Mouse (Mus musculus) forebrain, embryonic 14.5 days (tissue): ENCODE data around the gene Mapre3. TPM values are rescaled to one million over a fixed set of nuclear protein-coding genes. Genes with fewer than 3 reads are reported as not detected.

Source experiments
- ATAC-seq: fragments of 200-750 bp; cut with Nextera tagmentation; 2 replicates; pipeline ENCODE4 v1.8.0; 2017; ENCODE audit warnings: mild to moderate bottlenecking, moderate library complexity
- DNase-seq: peaks from one replicate; pipeline ENCODE4 v3.0.0-alpha.2; 2015; ENCODE audit warnings: low spot score
- H3K27ac ChIP-seq: fragments of 300-500 bp; sonication (generic); 2 replicates; pipeline ENCODE4 v1.5.1; 2014; ENCODE audit warnings: low read depth, mild to moderate bottlenecking, control low read depth, low read length, moderate library complexity
- H3K27me3 ChIP-seq: fragments of 300-500 bp; sonication (generic); replicated peaks from 2 replicates; pipeline ENCODE4 v1.6.1; 2014; ENCODE audit warnings: low read length, control low read depth, mixed read lengths; ENCODE audit not compliant: control insufficient read depth, insufficient read depth
- H3K36me3 ChIP-seq: fragments of 300-500 bp; sonication (generic); 2 replicates; pipeline ENCODE4 v1.6.1; 2014; ENCODE audit warnings: low read length, control low read depth; ENCODE audit not compliant: control insufficient read depth, insufficient read depth
- H3K4me1 ChIP-seq: fragments of 300-500 bp; sonication (generic); 2 replicates; pipeline ENCODE4 v1.6.1; 2014; ENCODE audit warnings: antibody characterized with exemption, low read length, control low read depth; ENCODE audit not compliant: control insufficient read depth, insufficient read depth
- H3K4me2 ChIP-seq: fragments of 300-500 bp; sonication (generic); 2 replicates; pipeline ENCODE4 v1.6.1; 2014; ENCODE audit warnings: mild to moderate bottlenecking, control low read depth, low read length
- H3K4me3 ChIP-seq: fragments of 300-500 bp; sonication (generic); 2 replicates; pipeline ENCODE4 v1.5.1; 2014; ENCODE audit warnings: low read depth, low read length, control low read depth
- H3K9ac ChIP-seq: fragments of 300-500 bp; sonication (generic); 2 replicates; pipeline ENCODE4 v1.6.1; 2014; ENCODE audit warnings: mild to moderate bottlenecking, low read length, control low read depth, moderate library complexity
- H3K9me3 ChIP-seq: fragments of 300-500 bp; sonication (generic); replicated peaks from 2 replicates; pipeline ENCODE4 v1.6.1; 2016; ENCODE audit warnings: low read length, control low read depth, mixed read lengths; ENCODE audit not compliant: control insufficient read depth
- WGBS: fragments of 180-500 bp; shearing (Covaris S2); extraction: QIAGEN DNeasy Blood & Tissue Kit; methylation state at CpG from one replicate; pipeline ENCODE4 v1.1.7; 2014; 5-methylcytosine and 5-hydroxymethylcytosine counted together
- polyA plus RNA-seq: library from polyadenylated mRNA; unstranded; fragments of >200 nt; fragmentation: Nextera tagmentation; extraction: Ambion mirVana; gene quantifications from 2 replicates; pipeline ENCODE4 v1.2.1, GENCODE M21; 2014

The Mapre3 gene
- polyA plus RNA-seq, 1 experiment from 2014 or later: 66.1 TPM

DNA sequence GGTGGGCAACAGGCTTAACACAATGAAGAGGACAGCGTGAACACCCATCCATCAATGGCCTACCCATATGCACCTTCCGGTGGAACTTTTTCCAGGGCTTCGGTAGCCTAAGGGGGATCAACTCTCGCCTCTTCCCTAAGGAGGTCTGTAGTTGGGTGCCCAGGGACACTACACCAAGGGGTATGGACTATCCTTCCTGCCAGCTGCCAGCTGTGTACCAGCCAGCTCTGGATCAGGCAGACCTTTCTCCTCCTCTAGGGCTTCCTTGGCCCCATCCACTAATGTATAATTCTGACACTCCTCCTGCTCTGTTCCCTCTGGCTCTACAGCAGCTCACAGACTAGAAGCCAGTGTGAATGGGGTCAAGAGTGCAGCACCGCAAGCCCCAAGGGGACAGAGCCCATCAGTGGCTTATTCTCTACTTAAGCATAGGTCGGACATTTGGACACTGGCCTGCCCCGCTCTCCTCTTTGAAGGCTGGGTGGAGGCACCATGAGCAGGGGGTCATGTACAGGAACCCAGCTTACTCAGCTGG, 99.7 kb downstream of the Mapre3 start:
- Histone ChIP-seq H3K36me3 (no peaks in the 10 kb centered on the region), H3K9ac (peak overlapping the region; percentile 29; the same call in 1 of the 2 replicates), H3K4me2 (0 out of 2 replicates have a peak overlapping the region, but pooled peaks have one; percentile 3), H3K4me3 (no peak overlapping the region), H3K9me3 (no peaks in the 10 kb centered on the region), H3K4me1 (peaks cover 13% of the 10 kb centered on the region), H3K27ac (peak overlapping the region; percentile 36; the same call in 1 of the 2 replicates), H3K27me3 (no peaks in the 10 kb centered on the region)
- DNase-seq: no peak
- ATAC-seq: no peak
- WGBS: 89% methylated on average over 7 of the region's 7 CpGs

DNA sequence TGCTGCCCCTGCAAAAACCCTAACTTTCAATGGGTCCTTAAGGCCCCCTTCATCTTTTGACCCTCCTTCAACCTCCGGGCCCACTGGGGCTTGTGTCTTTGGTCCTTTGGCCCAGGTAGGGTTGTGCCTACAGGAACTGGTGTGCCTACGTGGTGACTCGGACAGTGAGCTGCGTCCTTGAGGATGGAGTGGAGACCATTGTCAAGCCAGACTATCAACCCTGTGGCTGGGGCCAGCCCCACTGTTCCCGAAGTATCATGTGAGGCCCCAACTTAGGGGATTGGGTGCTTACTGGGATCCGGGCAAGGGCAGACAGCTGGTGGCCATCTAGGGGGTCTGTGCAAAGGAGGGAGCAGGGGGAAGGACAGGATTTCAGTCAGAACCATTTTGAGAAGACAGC, 100.4 kb downstream of the Mapre3 start:
- Histone ChIP-seq H3K9me3 (no peaks in the 10 kb centered on the region), H3K27ac (no peak overlapping the region), H3K4me2 (0 out of 2 replicates have a peak overlapping the region, but pooled peaks have one; percentile 3), H3K4me1 (peaks cover 13% of the 10 kb centered on the region), H3K36me3 (no peaks in the 10 kb centered on the region), H3K9ac (peak overlapping the region; percentile 29; the same call in 1 of the 2 replicates), H3K27me3 (no peaks in the 10 kb centered on the region), H3K4me3 (no peak overlapping the region)
- 84% methylated on average over 6 of the region's 6 CpGs for WGBS
- no peak for DNase-seq
- no peak for ATAC-seq

DNA sequence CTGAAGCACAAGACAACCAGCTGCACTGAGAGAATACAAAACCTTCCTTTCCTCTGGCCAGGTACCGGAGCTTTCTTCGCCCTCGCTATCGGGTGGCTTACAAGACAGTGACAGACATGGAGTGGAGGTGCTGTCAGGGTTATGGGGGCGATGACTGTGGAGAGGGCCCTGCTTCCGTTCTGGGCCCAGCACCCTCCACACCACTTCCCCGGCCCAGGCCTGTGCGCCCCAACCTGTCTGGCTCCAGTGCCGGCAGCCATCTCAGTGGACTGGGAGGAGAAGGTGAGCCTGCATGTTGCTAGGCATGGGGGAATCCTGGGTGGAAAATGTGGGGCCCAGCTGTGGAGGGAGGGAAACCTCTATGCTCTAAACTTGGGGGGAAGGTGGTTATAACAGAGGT, 101.0 kb downstream of the Mapre3 start:
- DNase-seq (no peak), ATAC-seq (peak; percentile 35)
- H3K9ac ChIP-seq: no peak overlapping the region
- no peaks in the 10 kb centered on the region for H3K36me3 ChIP-seq
- peak overlapping the region; percentile 12; the same call in 1 of the 2 replicates for H3K4me2 ChIP-seq
- WGBS: 75% methylated on average over 9 of the region's 9 CpGs
- H3K27ac ChIP-seq: 0 out of 2 replicates have a peak overlapping the region, but pooled peaks have one; percentile 2
- peaks cover 14% of the 10 kb centered on the region for H3K4me1 ChIP-seq
- H3K27me3 ChIP-seq: no peaks in the 10 kb centered on the region
- no peak overlapping the region for H3K4me3 ChIP-seq
- H3K9me3 ChIP-seq: no peaks in the 10 kb centered on the region

Other genes with a start within 250 kb of the Mapre3 start
- 2.1 and 2.5 TPM in 2 replicates for gene Kcnk3, start 226.5 kb upstream of the Mapre3 start, polyA plus RNA-seq
- gene Slc35f6, start 166.7 kb upstream of the Mapre3 start, polyA plus RNA-seq: 33.6 and 35.1 TPM in 2 replicates
- gene Cenpa, start 147.9 kb upstream of the Mapre3 start, polyA plus RNA-seq: 147 and 206 TPM in 2 replicates
- gene Dpysl5, start 103.1 kb upstream of the Mapre3 start, polyA plus RNA-seq: 152 and 207 TPM in 2 replicates
- 30.6 and 37.5 TPM in 2 replicates for gene Tmem214, start 53.4 kb downstream of the Mapre3 start, polyA plus RNA-seq
- gene Agbl5, start 74.1 kb downstream of the Mapre3 start, polyA plus RNA-seq: 18.9 and 22.1 TPM in 2 replicates
- gene Ost4, start 93.1 kb downstream of the Mapre3 start, polyA plus RNA-seq: 265 and 340 TPM in 2 replicates
- 8.6 and 11.6 TPM in 2 replicates for gene Emilin1, start 98.8 kb downstream of the Mapre3 start, polyA plus RNA-seq
- gene Khk, start 106.8 kb downstream of the Mapre3 start, polyA plus RNA-seq: 8.3 and 11.2 TPM in 2 replicates
- gene Cgref1, start 130.9 kb downstream of the Mapre3 start, polyA plus RNA-seq: 21.4 and 26.2 TPM in 2 replicates
- 79.3 and 92.0 TPM in 2 replicates for gene Preb, start 145.7 kb downstream of the Mapre3 start, polyA plus RNA-seq
- gene Tcf23, start 154.0 kb downstream of the Mapre3 start, polyA plus RNA-seq: not detected in 2 replicates
- 167 and 200 TPM in 2 replicates for gene Atraid, start 233.7 kb downstream of the Mapre3 start, polyA plus RNA-seq
- gene Slc5a6, start 234.3 kb downstream of the Mapre3 start, polyA plus RNA-seq: 12.1 and 13.7 TPM in 2 replicates
- gene Cad, start 240.1 kb downstream of the Mapre3 start, polyA plus RNA-seq: 16.5 and 19.4 TPM in 2 replicates